Mouse (Mus musculus) kidney, adult 2 months (tissue): Measurements from ENCODE around the gene Arvcf.
A peak's percentile ranks its signal among the peaks of the same experiment; 100 is the strongest.

ENCODE experiments used
- CTCF ChIP-seq: fragments of 200-500 bp; conservative IDR thresholded peaks from 2 replicates; pipeline ENCODE4 v1.5.1; 2011; ENCODE audit warnings: low read depth, mild to moderate bottlenecking, control low read depth, low read length, moderate library complexity, mixed read lengths; ENCODE audit not compliant: insufficient read depth, insufficient read length
- POLR2A ChIP-seq: fragments of 200-500 bp; IDR thresholded peaks from one replicate; pipeline ENCODE4 v1.6.1; 2011; ENCODE audit warnings: low read depth, low read length, control low read depth

- TF ChIP-seq CTCF (peak; percentile 91), POLR2A (no peak)
Observed at GRCm38 (mm10) chr16:18406293-18406692, 58.3 kb downstream of the Arvcf start.
